Mouse (Mus musculus) MEL (cell line): Measurements from ENCODE around the gene Kat6b.

Experiments
- CTCF ChIP-seq, 3 experiments: IDR thresholded peaks in 2 of 3; conservative IDR thresholded peaks in 1 of 3; 2 replicates each; pipeline ENCODE4 v1.5.1; 2011 to 2012; ENCODE audit warnings: low read length in 3 of 3, low read depth in 2 of 3, mild to moderate bottlenecking in 2 of 3, improper control_type of control experiment in 1 of 3, inconsistent platforms in 1 of 3, mixed read lengths in 1 of 3, moderate library complexity in 1 of 3; ENCODE audit not compliant: control insufficient read depth in 1 of 3, insufficient read depth in 1 of 3, poor library complexity in 1 of 3, severe bottlenecking in 1 of 3
- EP300 ChIP-seq, 2 experiments: IDR thresholded peaks; 2 replicates each; pipeline ENCODE4 v1.6.1; 2011; ENCODE audit warnings: improper control_type of control experiment in 2 of 2, low read length in 2 of 2, low read depth in 1 of 2, mild to moderate bottlenecking in 1 of 2
- GABPA ChIP-seq: IDR thresholded peaks from 2 replicates; pipeline ENCODE4 v1.6.1; 2012; ENCODE audit warnings: low read depth, mild to moderate bottlenecking, inconsistent platforms, low read length, improper control_type of control experiment, moderate library complexity
- GATA1 ChIP-seq: IDR thresholded peaks from 2 replicates; pipeline ENCODE4 v1.6.1; 2011; ENCODE audit warnings: low read depth, low read length, improper control_type of control experiment
- KAT2A ChIP-seq: conservative IDR thresholded peaks from 2 replicates; pipeline ENCODE4 v1.6.1; 2012; ENCODE audit warnings: low read depth, low read length, improper control_type of control experiment, inconsistent platforms
- POLR2A ChIP-seq, 2 experiments: IDR thresholded peaks; 2 replicates each; pipeline ENCODE4 v1.6.1; 2011 to 2012; ENCODE audit warnings: low read length in 2 of 2, mild to moderate bottlenecking in 2 of 2, control low read depth in 1 of 2, improper control_type of control experiment in 1 of 2, low read depth in 1 of 2, moderate library complexity in 1 of 2; ENCODE audit not compliant: control insufficient read depth in 1 of 2, insufficient read depth in 1 of 2, poor library complexity in 1 of 2
- RAD21 ChIP-seq: IDR thresholded peaks from 2 replicates; pipeline ENCODE4 v1.6.1; 2011; ENCODE audit warnings: mild to moderate bottlenecking, low read depth, low read length, improper control_type of control experiment
- SMC3 ChIP-seq: IDR thresholded peaks from 2 replicates; pipeline ENCODE4 v1.6.1; 2011; ENCODE audit warnings: low read depth, low read length, improper control_type of control experiment
- TCF12 ChIP-seq: IDR thresholded peaks from 2 replicates; pipeline ENCODE4 v1.6.1; 2014; ENCODE audit warnings: low read depth, mild to moderate bottlenecking, inconsistent platforms, low read length, improper control_type of control experiment, moderate library complexity
- ZC3H11A ChIP-seq: IDR thresholded peaks from 2 replicates; pipeline ENCODE4 v1.6.1; 2012; ENCODE audit warnings: low read depth, mild to moderate bottlenecking, inconsistent platforms, low read length, improper control_type of control experiment
- ZKSCAN1 ChIP-seq: IDR thresholded peaks from 2 replicates; pipeline ENCODE4 v1.6.1; 2012; ENCODE audit warnings: low read depth, mild to moderate bottlenecking, inconsistent platforms, low read length, improper control_type of control experiment, moderate library complexity

DNA sequence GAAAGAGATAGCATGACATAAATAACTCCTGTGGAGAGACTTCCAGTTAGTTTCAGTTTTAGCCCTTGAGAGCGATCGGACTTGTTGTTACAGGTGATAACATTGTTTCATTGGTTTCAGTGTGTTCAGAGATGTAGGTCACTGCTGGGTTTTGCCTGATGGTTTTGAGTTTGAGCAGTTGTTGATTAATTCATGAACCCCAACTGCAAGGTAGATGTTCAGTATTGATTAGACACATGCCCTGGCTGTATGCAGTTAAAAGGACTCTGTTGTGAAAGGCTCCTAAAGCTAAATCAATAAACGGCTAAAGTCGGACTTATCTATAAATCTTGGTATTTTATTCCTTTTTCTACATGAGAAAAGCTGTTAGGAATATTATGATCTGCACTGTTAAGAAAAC lies 109.0 kb downstream of the Kat6b start:
- TF ChIP-seq EP300 (IDR thresholded peaks at IDR 0.05; ENCODE audit: low read depth in 1 of 2, low read length in 2 of 2) (no peak), SMC3 (no peak), CTCF (IDR thresholded peaks at IDR 0.05 in 2 of 3, conservative IDR thresholded peaks at IDR 0.05 in 1 of 3; ENCODE audit: control insufficient read depth in 1 of 3, insufficient read depth in 1 of 3, low read depth in 2 of 3, low read length in 3 of 3, poor library complexity in 1 of 3, severe bottlenecking in 1 of 3) (no peak), TCF12 (no peak), KAT2A (no peak), RAD21 (no peak), ZC3H11A (no peak), GATA1 (no peak), ZKSCAN1 (no peak), GABPA (no peak), POLR2A (IDR thresholded peaks at IDR 0.05; ENCODE audit: control insufficient read depth in 1 of 2, insufficient read depth in 1 of 2, low read depth in 1 of 2, low read length in 2 of 2, poor library complexity in 1 of 2) (no peak)
